Mouse (Mus musculus) frontal cortex, postnatal 14 days (tissue): ENCODE measurements around the gene Flt3.

Experiments used
- DNase-seq, 2 experiments: peaks; one replicate each; pipeline ENCODE4 v3.0.0; 2022; ENCODE audit warnings: low spot score in 2 of 2

Flt3 gene

DNA sequence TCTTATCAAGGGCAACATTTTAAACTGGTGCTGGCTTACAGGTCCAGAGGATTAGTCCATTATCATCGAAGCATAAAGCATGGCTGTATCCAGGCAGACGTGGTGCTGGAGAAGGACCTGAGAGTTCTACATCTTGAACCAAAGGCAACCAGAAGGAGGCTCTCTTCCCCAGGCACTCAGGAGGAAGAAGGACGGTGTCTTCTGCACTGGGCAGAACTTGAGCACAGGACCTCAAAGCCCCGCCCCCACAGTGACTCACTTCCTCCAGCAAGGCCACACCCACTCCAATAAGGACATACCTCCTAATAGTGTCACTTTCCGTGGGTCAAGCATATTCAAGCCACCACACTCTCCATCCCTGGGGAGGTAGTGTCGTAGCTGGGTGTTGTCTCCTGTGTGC, 10.3 kb upstream of the Flt3 start:
- DNase-seq = no peak

DNA sequence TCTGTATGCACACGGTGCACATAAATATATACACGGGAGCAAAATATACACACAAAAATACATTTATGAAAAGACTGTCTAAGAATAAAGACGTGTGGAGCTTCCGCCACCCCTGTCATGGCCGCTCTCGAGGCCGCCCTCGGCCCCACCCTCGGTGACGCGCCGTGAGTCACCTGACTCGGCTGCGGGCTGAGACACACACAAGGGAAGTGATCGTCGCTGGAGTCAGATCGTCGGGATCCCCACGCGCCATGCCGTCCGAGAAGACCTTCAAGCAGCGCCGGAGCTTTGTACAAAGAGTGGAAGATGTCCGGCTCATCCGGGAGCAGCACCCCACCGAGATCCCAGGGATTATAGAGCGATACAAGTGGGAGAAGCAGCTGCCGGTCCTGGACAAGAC, 8.4 kb upstream of the Flt3 start:
- no peak for DNase-seq

DNA sequence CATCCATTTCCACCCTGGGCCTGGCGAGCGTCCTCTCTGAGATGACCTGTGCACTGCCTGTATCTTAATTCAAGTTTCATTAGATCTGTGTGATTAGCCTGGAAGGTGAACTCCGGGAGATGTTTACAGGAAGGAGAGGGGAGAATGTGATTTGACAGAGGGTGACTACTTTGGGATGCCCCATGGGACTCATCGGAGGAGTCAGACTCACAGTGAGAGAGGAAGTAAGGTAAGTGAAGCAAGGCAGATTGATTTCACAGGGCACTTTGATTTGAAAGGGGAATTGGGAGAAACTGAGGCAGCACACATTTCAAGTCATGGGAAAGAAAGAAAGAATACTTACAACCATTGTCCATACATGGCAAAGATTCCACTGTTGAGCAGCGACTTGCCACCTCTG, 5.8 kb upstream of the Flt3 start:
- DNase-seq = no peak

DNA sequence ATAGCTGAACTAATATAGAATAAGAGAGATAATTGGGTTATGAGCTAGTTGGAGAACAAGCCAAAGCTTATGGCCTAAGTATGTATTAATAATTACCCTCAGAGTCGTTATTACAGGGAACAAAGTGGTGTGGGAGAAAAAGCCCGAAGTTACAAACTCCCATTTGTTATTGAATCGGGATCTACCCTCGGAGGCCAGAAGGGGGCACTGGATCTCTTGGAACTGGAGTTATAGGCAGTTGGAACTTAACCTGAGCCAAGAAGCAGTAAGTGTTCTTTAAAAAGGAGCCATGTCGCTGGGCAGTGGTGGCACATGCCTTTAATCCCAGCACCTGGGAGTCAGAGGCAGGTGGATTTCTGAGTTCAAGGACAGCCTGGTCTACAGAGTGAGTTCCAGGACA, 2.2 kb upstream of the Flt3 start:
- DNase-seq = peak in 1 of 2 experiments; percentile 47

DNA sequence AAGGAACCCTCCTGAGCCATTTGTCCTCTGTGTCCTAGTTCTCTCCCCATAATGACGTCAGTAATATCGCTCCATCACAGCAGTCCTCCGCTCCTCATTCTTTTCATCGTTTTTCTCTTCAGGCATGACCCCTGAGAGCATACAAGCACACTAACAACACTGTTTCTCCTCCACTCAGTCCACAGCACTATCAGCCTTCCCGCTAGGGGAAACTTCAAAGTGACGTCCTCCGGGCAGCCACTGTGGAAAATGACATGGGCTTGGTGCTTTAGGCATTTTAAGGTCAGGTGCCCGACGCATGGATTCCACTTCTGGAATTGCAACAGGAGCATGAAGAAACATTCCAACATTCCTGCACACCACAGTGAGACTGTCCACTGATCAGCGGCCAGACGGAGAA, 735 bp upstream of the Flt3 start:
- DNase-seq = no peak

DNA sequence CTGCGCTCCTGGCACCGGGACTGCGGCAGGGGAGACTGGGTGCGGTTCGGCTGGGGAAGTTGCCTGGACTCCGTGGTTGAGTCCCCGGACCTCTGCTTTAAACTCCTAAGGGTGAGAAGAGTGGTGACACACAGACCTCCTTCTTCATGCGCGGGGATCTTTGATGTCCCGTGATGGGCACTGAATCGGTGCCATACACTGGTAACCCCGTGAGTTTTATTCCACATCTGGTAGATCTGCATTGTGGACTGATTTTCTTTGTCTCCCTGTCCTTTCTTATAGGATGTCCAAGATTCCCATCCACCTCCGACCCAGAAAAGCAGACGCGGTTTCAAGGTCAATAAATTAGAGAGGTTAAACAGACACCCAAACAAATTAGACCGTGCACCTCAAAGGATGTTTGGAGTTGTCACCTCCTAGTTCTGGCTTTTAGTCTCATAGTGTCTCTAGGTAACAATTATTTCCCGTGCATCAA, 253 bp upstream of the Flt3 start:
- DNase-seq = no peak

DNA sequence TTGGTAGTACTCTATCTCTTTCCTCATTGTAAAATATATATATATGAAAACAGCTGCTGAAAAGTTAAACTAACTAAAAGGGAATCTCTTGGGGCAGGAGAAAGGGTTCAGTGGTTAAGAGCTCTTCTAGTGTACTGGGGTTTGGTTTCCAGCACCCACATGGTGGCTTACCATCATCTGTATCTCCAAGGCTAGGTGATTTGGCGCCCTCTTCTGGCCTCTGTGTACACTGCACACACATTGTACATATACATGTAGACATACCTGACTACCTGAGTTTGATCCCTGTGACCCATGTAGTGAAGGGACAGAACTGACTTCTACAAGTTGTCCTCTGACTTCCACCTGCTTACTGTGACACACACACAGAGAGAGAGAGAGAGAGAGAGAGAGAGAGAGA, 5.2 kb downstream of the Flt3 start:
- no peak for DNase-seq

DNA sequence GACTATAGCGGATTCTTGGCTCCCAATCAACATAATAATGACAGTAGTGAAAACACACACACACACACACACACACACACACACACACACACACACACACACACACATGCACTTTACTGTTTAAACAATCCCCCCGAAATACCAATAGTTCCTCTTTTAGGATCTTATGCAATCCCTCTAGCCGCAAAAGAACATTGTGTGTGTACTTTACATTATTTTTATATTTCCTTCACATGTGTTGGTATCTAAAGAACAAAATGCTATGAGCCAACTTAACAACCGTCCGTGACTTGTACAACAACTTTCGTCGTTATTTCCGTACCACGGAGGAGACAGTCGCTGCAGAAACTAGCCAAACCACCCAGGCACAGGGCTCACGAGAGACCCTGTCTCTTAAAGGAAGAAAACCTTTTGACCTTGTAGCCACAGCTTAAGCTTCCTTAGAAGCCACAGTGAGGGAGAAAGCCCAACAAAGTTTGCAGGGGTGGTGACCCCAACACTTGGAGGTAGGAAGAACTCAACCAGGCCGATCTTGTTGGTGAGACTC, 7.5 kb downstream of the Flt3 start:
- DNase-seq = no peak

DNA sequence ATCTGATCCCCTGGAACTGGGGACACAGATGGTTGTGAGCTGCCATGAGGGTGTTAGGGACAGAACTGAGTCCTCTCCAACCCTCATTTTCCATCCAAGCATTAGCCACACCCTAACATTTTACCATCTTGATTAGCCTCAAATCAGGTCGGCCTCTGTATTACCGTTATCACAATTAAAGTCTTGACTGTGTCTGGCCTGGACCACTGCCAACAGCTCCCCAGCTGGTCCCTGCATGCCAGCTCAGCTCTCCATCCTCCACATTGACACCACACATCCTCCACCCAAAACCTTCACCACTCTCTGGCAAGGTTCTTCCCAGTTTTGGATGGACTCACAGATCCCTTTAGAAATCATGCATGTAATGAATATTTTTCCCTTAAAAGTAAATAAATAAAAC, 9.5 kb downstream of the Flt3 start:
- no peak for DNase-seq

DNA sequence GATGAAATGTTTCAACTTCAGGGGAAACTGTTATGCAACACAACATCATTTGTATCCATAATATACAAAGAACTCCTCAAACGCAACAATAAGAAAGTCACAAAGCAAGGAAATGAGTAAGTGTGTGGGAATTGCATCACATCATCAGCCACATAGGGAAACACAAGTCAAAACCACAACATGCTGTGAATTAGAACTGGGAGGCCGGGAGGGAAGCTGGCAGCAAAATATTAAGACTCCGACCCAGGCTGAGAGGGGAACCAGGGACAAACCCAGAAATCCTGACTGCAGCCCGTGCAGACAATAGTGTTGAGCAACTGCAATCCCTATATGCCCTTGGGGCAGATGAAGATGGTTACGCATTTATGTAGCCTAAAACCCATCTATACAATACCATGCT, 11.2 kb downstream of the Flt3 start:
- DNase-seq = no peak

DNA sequence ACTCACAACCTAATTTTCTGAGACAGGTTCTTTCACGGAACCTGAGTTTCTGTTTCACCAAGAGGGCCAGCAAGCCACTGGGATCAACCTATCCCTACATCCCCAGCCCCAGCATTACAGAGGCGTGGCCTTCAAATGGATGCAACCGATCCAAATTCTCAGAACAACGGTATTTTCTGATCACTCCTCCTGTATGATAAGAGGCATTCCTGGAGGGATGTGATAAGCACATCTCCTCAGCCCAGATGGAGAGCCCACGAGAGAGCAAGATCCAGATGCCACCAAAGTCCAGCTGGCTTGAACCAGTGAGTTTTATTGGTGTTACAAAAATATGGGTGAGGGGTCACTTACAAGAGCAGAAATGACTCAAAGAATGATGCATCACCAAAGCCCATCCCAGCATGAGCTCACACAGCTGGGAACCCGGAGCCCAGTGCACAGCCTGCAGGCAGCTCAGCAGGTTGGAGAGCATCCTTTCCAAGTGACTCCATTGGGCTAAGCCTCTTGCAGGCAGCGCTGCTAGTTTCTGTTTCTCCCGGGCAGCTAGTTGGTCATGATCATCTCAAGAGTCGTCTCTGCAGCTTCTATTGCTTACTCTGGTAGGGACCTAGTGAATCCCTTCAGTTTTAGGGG, 11.8 kb downstream of the Flt3 start:
- DNase-seq = no peak

DNA sequence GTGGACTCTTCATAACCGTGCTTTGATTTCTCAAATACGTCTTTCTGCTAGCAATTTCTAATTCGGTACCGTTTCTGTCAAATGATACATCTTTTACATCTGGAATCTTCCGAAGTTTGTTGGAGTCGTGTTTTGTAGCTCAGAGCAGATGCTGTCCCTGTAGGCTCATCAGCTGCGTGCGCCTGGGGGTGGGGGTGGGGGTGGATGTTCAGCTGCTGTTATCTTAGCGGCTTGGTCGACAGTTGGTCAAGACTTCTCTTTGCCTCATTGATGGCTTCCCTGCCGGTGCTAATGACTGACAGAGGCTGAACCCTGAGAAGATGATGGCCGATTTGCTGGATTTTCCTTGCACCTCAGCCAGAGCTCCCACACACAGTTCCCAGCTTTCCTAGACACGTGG, 13.4 kb downstream of the Flt3 start:
- DNase-seq = no peak

DNA sequence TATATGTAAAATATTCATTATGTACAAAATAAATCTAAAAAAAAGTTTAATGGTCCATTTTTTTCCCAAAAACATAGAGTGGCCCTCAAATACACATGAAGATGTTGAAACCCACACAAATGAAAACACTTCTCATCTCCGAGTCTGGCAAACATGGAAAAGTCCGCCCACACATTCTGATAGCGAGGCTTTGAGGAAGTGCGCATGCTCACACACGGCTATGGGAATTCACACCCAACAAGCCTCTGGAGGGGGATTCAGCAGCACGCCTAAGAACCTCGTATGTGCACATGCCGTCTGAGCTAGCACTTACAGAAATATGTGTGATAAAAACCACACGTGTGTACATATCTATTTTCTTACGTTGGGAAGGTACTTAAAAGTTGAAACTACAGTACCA, 18.9 kb downstream of the Flt3 start:
- DNase-seq = no peak

DNA sequence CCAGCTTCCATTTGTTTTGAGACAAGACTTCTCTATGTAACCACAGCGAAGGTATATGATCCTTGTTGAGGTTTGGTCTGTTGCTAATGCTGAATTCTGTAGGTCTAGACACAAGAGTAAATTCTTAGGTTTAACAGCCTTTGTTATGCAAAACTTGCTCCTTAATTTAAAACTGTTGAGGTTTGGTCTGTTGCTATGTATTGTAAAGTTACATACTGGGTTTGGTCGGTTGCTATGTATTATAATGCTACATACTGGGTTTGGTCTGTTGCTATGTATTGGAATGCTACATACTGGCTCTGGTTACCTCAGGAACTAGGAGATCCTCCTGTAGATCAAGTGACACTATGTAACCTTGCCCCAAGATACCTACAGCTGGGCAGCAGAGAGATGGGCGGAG, 20.8 kb downstream of the Flt3 start:
- DNase-seq = no peak

DNA sequence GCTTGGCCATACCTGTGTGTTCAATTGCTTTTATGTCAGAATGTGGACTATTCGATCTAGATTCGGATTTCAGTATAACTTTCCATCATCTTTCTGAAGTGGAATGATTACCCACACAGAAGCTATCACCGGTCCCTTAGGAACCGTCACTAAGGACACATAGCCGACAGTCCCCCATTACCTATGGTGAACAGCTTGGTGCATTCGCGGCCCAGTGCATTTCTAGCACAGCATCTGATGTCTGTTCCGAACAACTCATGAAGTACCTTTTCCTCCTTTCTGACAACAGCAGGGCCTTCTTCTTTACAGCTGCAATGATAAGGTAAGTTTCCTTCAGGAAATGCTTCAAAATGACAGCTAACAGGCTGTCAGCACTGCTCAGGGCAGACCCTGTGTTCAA, 30.0 kb downstream of the Flt3 start:
- no peak for DNase-seq

DNA sequence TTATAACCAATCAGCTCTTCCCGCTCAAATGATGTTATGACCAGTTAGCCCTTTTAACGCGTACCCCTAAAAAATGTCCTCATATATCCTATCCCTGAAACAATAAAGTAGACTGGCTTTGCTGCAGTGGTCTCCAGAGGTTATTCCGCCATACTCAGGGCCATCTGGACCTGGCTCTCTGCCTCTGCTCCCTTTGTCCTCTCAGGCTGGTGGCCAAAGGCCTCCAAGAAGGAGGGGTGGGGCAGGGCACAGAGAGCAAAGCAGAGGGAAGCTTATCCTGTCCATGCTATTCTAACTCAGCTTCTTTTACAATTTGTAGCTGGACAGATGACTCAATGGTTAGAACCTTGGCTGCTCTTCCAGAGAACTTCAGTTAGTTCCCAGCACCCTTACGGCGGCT, 32.1 kb downstream of the Flt3 start:
- no peak for DNase-seq

DNA sequence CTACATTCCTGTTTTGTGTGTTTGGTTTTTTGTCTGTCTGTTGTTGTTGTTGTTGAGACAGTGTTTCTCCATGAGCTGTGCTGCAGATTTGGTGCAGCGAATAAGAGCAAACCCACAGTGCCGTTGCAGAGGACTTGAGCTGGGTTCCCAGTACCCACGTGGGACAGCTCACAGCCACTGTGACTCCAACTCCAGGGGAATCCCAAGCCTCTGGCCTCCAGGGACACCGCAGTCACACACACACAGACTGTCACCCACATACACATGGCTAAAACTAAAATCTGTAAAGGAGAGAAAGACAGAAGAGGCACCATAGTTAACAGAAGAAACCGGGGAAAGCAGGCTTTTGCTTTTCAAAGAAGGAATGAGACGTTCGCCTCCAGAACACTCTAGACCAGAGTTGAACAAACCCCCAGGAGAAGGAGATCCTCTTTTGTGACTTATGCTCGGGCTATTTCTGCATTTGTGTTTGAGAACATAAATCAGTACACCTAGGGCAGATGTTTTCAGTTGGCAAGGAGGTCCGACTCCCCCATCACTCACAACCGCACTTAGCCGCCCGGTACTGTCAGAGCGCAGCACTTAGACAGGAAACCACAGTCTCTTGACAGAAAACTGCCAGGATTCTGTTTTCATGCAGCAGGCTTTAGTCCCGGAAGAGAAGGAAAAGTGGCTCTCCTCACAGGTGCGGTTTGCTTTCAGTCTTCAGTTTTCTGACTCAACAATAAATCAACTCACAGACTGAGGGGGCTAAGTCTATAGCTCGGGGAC, 34.1 kb downstream of the Flt3 start:
- no peak for DNase-seq

DNA sequence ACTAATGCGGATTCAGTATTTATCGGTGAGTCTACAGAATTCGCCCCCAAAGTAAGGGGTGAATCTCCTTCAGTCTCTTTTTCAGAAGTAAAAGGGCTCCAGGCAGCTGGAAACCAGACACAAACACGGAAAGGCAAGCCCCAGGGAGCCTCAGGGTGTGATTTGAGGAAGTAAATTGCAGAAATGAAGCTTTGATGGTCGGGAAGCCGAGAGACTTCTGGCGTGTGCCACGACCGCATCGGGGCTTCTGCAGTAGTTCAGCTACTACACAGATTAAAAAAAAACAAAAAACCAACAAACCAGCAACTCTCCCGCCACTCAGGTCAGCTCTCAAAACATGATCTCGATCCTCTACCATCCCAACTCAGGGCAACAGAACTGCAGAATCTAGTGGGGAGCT, 37.2 kb downstream of the Flt3 start:
- peak in 1 of 2 experiments; percentile 10 for DNase-seq

DNA sequence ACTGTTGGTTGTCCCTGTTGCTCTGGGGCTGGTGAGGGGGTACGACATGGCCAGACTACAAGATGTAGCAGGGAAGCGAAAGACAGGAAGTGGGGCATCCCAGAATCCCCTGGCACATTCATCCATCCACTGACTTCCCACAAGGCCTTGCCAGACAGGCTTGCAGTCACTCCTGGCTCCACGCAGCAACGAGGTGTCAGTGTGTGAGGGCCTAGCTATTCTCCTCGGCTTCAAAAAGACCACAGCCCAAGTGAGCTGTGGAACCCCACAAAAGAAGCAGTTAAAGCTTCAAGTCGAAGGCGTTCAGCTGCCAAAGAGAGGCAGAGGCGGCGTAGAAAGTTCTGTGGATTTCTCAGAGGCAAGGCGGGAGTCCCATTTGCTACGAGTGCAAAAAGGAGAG, 41.8 kb downstream of the Flt3 start:
- no peak for DNase-seq

DNA sequence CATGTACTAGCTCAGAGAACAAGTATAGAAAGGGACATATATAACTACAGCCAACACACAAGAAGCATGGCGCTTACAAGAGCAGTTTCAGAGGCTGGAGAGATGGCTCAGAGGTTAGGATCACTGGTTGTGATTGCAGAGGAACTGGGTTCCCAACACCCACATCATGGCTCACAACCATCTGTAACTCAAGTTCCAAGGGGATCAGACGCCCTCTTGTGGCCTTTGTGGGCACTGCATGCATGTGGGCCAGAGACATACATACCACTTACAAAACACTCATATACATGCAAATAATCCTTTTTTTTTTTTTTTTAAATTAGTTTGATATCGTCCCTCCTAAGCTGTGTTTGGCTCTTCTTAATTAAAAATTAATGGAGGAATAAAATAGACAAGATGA, 42.8 kb downstream of the Flt3 start:
- DNase-seq = no peak

DNA sequence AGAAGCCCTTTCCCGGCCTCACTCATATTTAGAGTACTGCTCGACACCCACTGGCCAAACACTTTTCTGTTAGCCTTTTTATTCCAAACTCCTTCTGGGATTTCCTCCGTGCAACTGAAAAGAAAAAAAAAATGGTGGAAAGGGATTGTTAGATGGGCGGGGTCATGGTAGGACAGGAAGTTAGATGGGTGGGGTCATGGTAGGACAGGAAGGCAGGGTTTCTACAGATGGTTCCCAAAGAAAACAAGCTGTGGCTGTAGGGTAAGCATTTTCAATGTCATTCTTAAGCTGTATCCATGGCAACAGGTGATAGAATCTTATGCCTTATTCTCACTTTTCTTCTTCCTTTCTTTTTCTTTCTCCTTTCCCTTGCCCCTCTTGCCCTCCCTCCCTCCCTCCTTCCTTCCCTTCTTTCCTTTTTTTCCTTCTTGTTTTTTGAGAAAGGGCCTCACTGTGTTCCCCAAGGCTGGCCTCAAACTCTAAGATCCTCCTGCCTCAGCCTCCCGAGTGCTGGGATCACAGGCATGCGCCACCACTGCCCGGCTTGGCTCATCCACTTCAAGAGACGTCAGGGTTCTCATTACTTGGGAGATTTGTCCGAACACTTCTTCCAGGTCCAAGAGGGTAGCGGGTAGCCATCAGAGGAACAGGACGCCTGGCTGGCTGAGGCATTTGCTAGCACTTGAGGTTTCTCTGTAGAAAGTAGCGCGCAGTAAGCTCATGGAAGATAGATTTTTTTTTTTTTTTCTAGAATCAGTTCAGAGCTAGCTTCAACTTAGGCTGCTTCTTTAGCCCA, 43.8 kb downstream of the Flt3 start:
- no peak for DNase-seq

DNA sequence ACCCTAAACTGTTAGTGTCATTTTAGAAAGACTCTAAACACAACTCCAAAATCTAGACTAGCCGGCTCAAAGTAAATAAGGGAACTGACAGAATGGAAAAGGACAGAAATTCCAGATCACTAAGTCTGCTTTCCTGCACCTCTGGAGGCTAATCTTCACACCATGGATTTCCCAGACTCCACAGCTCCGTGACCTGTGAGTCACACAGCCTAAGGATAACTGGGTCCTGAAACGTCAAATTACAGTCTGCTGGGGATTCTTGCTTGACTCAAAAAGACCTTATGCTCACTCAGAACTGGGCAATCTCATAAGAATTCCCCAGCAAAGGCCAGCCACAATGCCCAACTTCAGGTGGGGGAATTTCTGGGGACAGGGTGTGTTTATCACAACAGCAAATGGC, 44.5 kb downstream of the Flt3 start:
- DNase-seq = no peak

DNA sequence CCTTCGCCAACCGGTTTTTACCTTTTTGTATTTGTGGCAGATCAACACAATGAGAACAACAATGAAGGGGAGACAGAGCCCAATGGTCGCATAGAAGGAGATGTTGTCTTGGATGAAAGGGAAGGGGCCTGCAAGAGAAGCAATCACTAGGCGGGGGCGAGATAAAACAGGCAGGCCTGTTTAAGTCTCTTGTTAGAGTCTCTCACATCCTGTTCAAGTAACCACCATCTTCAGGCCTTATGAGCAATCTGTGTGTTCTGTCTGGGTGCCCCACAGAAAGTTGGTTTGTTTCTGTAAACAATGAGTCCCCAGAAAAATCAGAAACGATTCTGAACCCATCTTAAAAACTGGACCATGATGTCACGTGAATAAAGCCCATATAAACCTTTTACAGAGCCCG, 45.3 kb downstream of the Flt3 start:
- DNase-seq = no peak
